Mouse (Mus musculus) layer of hippocampus, adult 2 months (tissue): ENCODE data around the gene Sprtn. TPM values are rescaled to one million over a fixed set of nuclear protein-coding genes. Genes with fewer than 3 reads are reported as not detected.

Experiments used
- DNase-seq, 2 experiments: peaks; one replicate each; pipeline ENCODE4 v3.0.0; 2022; ENCODE audit warnings: low spot score in 2 of 2
- H3K27ac ChIP-seq: fragments of 200-600 bp; 2 replicates; pipeline ENCODE4 v1.8.1; 2022
- H3K4me3 ChIP-seq: fragments of 200-600 bp; 2 replicates; pipeline ENCODE4 v1.8.1; 2022; ENCODE audit warnings: mild to moderate bottlenecking
- CTCF ChIP-seq: fragments of 200-600 bp; conservative IDR thresholded peaks from 2 replicates; pipeline ENCODE4 v1.8.1; 2022; ENCODE audit warnings: antibody characterized with exemption, mild to moderate bottlenecking, moderate library complexity
- long read RNA-seq, 2 experiments: library from polyadenylated mRNA; stranded (forward); transcript quantifications; one replicate each; pipeline ENCODE4 v2.0.0; 2021; ENCODE audit warnings: borderline mapping rate in 2 of 2
- total RNA-seq, 2 experiments: library from RNA; stranded (reverse); gene quantifications; 2 replicates each; pipeline ENCODE4 v1.2.3; 2021

Gene Sprtn
- total RNA-seq: 10 to 100 TPM; 16.8 to 17.6 TPM
- long read RNA-seq, experiment 1, full-length matches to known transcripts: 5 of 9 reads
- long read RNA-seq, experiment 1, partial matches to known transcripts: 0 of 9 reads
- long read RNA-seq, experiment 1, other reads (novel, unspliced or antisense): 4 of 9 reads
- long read RNA-seq, experiment 2, full-length matches to known transcripts: 7 of 14 reads
- long read RNA-seq, experiment 2, partial matches to known transcripts: 1 of 14 reads
- long read RNA-seq, experiment 2, other reads (novel, unspliced or antisense): 6 of 14 reads

GRCm38 (mm10) chr8:124897386-124898250 is at the start of gene Sprtn, which contains the start of gene Exoc8:
TSS of gene Sprtn (plus strand) at chr8:124897886.
TSS of gene Exoc8 (minus strand) at chr8:124897705.
- H3K4me3 ChIP-seq: peak within 1 kb of the TSS; percentile 67
- peak; percentile 97 to 99 for DNase-seq
- no peak for TF ChIP-seq CTCF
- peak within 1 kb of the TSS; percentile 97 for H3K27ac ChIP-seq

GRCm38 (mm10) chr8:124853511-124853910 is 44.2 kb upstream of the Sprtn start:
- H3K27ac ChIP-seq: no peak overlapping the region
- TF ChIP-seq CTCF: no peak
- no peak overlapping the region for H3K4me3 ChIP-seq
- DNase-seq: no peak

- Histone ChIP-seq H3K27ac (no peak overlapping the region), H3K4me3 (no peak overlapping the region)
- DNase-seq: no peak
- TF ChIP-seq CTCF: peak; percentile 62
Measured at GRCm38 (mm10) chr8:124859466-124859865, 38.2 kb upstream of the Sprtn start.

- Histone ChIP-seq H3K27ac (no peak overlapping the region), H3K4me3 (no peak overlapping the region)
- TF ChIP-seq CTCF: no peak
- DNase-seq: no peak
Measured at GRCm38 (mm10) chr8:124860188-124860587, 37.5 kb upstream of the Sprtn start.

- TF ChIP-seq CTCF: no peak
- H3K27ac ChIP-seq: peak within 1 kb of the TSS; percentile 96
- DNase-seq: peak; percentile 91 to 96
- H3K4me3 ChIP-seq: peak within 1 kb of the TSS; percentile 83
Measured at GRCm38 (mm10) chr8:124862321-124863162, 35.1 kb upstream of the Sprtn start, which contains the start of the genes Gnpat and 2810004N23Rik. TSS of gene Gnpat (plus strand) at chr8:124863033. TSS of gene 2810004N23Rik (minus strand) at chr8:124863120.

GRCm38 (mm10) chr8:124863163-124863677 is 34.5 kb upstream of the Sprtn start:
- peak overlapping the region; percentile 83 for H3K4me3 ChIP-seq
- TF ChIP-seq CTCF: no peak; the same call in 1 of the 2 replicates
- no peak for DNase-seq
- H3K27ac ChIP-seq: peak overlapping the region; percentile 96

GRCm38 (mm10) chr8:124863729-124864128 is 34.0 kb upstream of the Sprtn start:
- Histone ChIP-seq H3K4me3 (peak overlapping the region; percentile 83), H3K27ac (peak overlapping the region; percentile 96)
- no peak for TF ChIP-seq CTCF
- DNase-seq: no peak

- no peak for DNase-seq
- Histone ChIP-seq H3K27ac (no peak overlapping the region), H3K4me3 (no peak overlapping the region)
- no peak for TF ChIP-seq CTCF
Measured at GRCm38 (mm10) chr8:124866669-124867068, 31.0 kb upstream of the Sprtn start.

- TF ChIP-seq CTCF: no peak
- Histone ChIP-seq H3K27ac (no peak overlapping the region), H3K4me3 (no peak overlapping the region)
- no peak for DNase-seq
Measured at GRCm38 (mm10) chr8:124867126-124867525, 30.6 kb upstream of the Sprtn start.

GRCm38 (mm10) chr8:124869708-124870107 is 28.0 kb upstream of the Sprtn start:
- no peak overlapping the region for H3K27ac ChIP-seq
- no peak for DNase-seq
- H3K4me3 ChIP-seq: no peak overlapping the region
- TF ChIP-seq CTCF: no peak

GRCm38 (mm10) chr8:124871474-124871873 is 26.2 kb upstream of the Sprtn start:
- Histone ChIP-seq H3K27ac (no peak overlapping the region), H3K4me3 (no peak overlapping the region)
- no peak for DNase-seq
- TF ChIP-seq CTCF: no peak

GRCm38 (mm10) chr8:124872081-124872480 is 25.6 kb upstream of the Sprtn start:
- no peak for TF ChIP-seq CTCF
- Histone ChIP-seq H3K4me3 (no peak overlapping the region), H3K27ac (no peak overlapping the region)
- no peak for DNase-seq
